9 mouse cellular contexts compared by ENCODE assay signal in the genomic region with DNA sequence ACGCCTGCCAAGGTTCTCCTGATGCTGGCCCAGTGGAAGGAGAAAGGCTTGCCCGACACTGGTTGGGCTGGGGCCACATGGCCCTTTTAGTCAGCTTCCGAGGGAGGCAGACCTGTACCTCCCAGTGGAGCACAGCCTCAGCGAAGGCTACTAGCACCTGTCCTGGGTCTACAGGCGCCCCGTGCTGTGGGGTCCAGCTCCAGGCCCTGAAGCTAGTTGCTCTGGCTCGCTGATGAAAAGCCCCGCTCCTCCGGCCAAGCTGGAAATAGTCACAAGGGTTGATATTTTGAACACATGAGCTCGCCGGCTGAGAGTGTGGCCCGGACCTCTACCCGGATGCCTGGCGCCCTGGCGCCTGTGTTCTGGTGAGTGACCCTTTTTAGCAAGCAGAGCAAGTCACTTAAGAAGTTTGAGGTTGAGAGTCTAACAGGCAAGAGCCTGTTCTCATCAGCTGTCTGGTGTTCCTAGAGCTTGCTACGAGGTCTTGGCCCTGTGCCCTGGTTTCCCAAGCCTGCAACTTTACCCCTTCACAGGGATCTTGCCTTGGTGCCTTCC. TPM values are rescaled to one million over a fixed set of nuclear protein-coding genes. Genes with fewer than 3 reads are reported as not detected.
DNase-seq lines count a peak whose midpoint lies in the region; ATAC-seq and TF ChIP-seq lines count a peak whose summit lies in the region.
"Had no signal": no experiment of that assay in that cellular context is flagged by ENCODE, and none has a peak within 500 bp of the region (broad histone marks: within the 10 kb centered on the region; RNA-seq: fewer than 3 reads in every experiment).

No protein-coding gene starts in this region.

- peak; percentile 8 for DNase-seq in kidney, adult 2 months
- DNase-seq in kidney, adult 11 months = no peak
- peak; percentile 59 for DNase-seq in lung, postnatal 14 days
- no peak for DNase-seq in left cerebral cortex, postnatal 25 days (ENCODE audit: low spot score in 2 of 2)

- H3K9ac ChIP-seq in embryonic facial prominence, embryonic 13.5 days = 0 out of 2 replicates have a peak overlapping the region, but pooled peaks have one; percentile 21
- peak overlapping the region; percentile 42; the same call in 1 of the 2 replicates for H3K9ac ChIP-seq in heart, embryonic 14.5 days (ENCODE audit: low read length)

- no peak overlapping the region for H3K27ac ChIP-seq in kidney, adult 2 months (ENCODE audit: insufficient read depth, low read depth, low read length)
- no peak overlapping the region; the same call in 1 of the 2 replicates for H3K27ac ChIP-seq in embryonic facial prominence, embryonic 13.5 days
- peak overlapping the region; percentile 9 to 63 for H3K27ac ChIP-seq in heart, embryonic 14.5 days (replicated peaks in 1 of 2; ENCODE audit: control insufficient read depth in 1 of 2, insufficient read depth in 1 of 2, low read depth in 2 of 2, low read length in 2 of 2)
- H3K27ac ChIP-seq: macrophage had no signal

- peak overlapping the region; percentile 2; the same call in 1 of the 2 replicates for H3K4me2 ChIP-seq in embryonic facial prominence, embryonic 13.5 days
- H3K4me2 ChIP-seq in heart, embryonic 14.5 days (ENCODE audit: low read length) = peak overlapping the region; percentile 51

- TF ChIP-seq CTCF in kidney, adult 2 months (conservative IDR thresholded peaks at IDR 0.05; ENCODE audit: insufficient read depth, insufficient read length, low read depth, low read length) = no peak

- no peak overlapping the region for H3K4me3 ChIP-seq in kidney, adult 2 months (ENCODE audit: insufficient read depth, low read depth, low read length)
- H3K4me3 ChIP-seq in embryonic facial prominence, embryonic 13.5 days = no peak overlapping the region
- no peak overlapping the region; a peak in 1 of 4 replicates for H3K4me3 ChIP-seq in heart, embryonic 14.5 days (ENCODE audit: control insufficient read depth in 1 of 2, insufficient read depth in 1 of 2, low read depth in 1 of 2, low read length in 2 of 2)

- no peak for ATAC-seq in embryonic facial prominence, embryonic 13.5 days (ENCODE audit: insufficient number of reproducible peaks, insufficient read depth, low FRiP score, low TSS enrichment, low read depth)
- ATAC-seq in heart, embryonic 14.5 days (ENCODE audit: insufficient number of reproducible peaks, insufficient read depth, low FRiP score, low read depth) = 0 out of 2 replicates have a peak, but pooled peaks have one; percentile 9
- ATAC-seq in megakaryocyte progenitor cell, adult 5-6 weeks (replicated peaks; ENCODE audit: poor library complexity) = no peak
- no peak for ATAC-seq in megakaryocyte-erythroid progenitor cell, adult 5-6 weeks (replicated peaks; ENCODE audit: low FRiP score, low TSS enrichment, poor library complexity, severe bottlenecking)

- no peaks in the 10 kb centered on the region for H3K4me1 ChIP-seq in kidney, adult 2 months (ENCODE audit: control insufficient read depth, insufficient read depth, low read length)
- H3K4me1 ChIP-seq in embryonic facial prominence, embryonic 13.5 days = peaks cover 29% of the 10 kb centered on the region
- H3K4me1 ChIP-seq in heart, embryonic 14.5 days (ENCODE audit: control insufficient read depth in 2 of 2, insufficient read depth in 2 of 2, low read length in 2 of 2) = peaks cover 26 to 27% of the 10 kb centered on the region in 2 experiments

- intact Hi-C loops in left cerebral cortex, postnatal 25 days (cut with DNase I) = no loop called here

- 0 out of 2 replicates have a peak, but pooled peaks cover 4% of the 10 kb centered on the region for H3K9me3 ChIP-seq in embryonic facial prominence, embryonic 13.5 days
- H3K9me3 ChIP-seq in heart, embryonic 14.5 days (ENCODE audit: control insufficient read depth, low read length) = no peaks in the 10 kb centered on the region

- 64% methylated on average over 16 of the region's 16 CpGs for WGBS in kidney, adult 2 months
- WGBS in embryonic facial prominence, embryonic 13.5 days = 67% methylated on average over 16 of the region's 16 CpGs
- WGBS in heart, embryonic 14.5 days = 23% methylated on average over 16 of the region's 16 CpGs

- TF ChIP-seq POLR2A in kidney, adult 2 months (IDR thresholded peaks at IDR 0.05; ENCODE audit: low read depth, low read length) = no peak

- no peaks in the 10 kb centered on the region for H3K36me3 ChIP-seq in kidney, adult 2 months (ENCODE audit: control insufficient read depth, insufficient read depth, low read length)
- H3K36me3 ChIP-seq in embryonic facial prominence, embryonic 13.5 days = no peaks in the 10 kb centered on the region
- no peaks in the 10 kb centered on the region for H3K36me3 ChIP-seq in heart, embryonic 14.5 days (ENCODE audit: control insufficient read depth, insufficient read depth, low read length)

- H3K27me3 ChIP-seq in kidney, adult 2 months (replicated peaks; ENCODE audit: control insufficient read depth, insufficient read depth, low read length) = no peaks in the 10 kb centered on the region
- no peaks in the 10 kb centered on the region for H3K27me3 ChIP-seq in embryonic facial prominence, embryonic 13.5 days
- H3K27me3 ChIP-seq in heart, embryonic 14.5 days (ENCODE audit: control insufficient read depth, insufficient read depth, low read length) = no peaks in the 10 kb centered on the region

RNA-seq across cellular contexts. Expression of a gene that starts 22.6 kb away (rescaled TPM):
- 11.6 and 12.2 TPM in 2 replicates for polyA plus RNA-seq in kidney, adult 2 months (2012; rRNA removed)
- 13.6 and 15.0 TPM in 2 replicates for polyA plus RNA-seq in embryonic facial prominence, embryonic 13.5 days (2015; fragmentation: Nextera tagmentation; extraction: Ambion mirVana)
- polyA plus RNA-seq in heart, embryonic 14.5 days (2014; fragmentation: Nextera tagmentation; extraction: Ambion mirVana) = 6.0 and 7.0 TPM in 2 replicates
- 12.0 and 12.4 TPM in 2 replicates for total RNA-seq in megakaryocyte progenitor cell, adult 5-6 weeks (2015)
- total RNA-seq in megakaryocyte progenitor cell, adult 5-6 weeks (2017) = 24.1 and 24.5 TPM in 2 replicates
- total RNA-seq in left cerebral cortex, postnatal 25 days (2021) = 10 to 100 TPM; 61.3 to 74.6 TPM
- total RNA-seq in megakaryocyte-erythroid progenitor cell, adult 5-6 weeks (2014; fragmentation: Nextera tagmentation) = 11.1 and 15.1 TPM in 2 replicates
- 8.9 and 14.4 TPM in 2 replicates for total RNA-seq in megakaryocyte-erythroid progenitor cell, adult 5-6 weeks (2017)

RNA-seq across cellular contexts. Expression of a gene that starts 40.7 kb away (rescaled TPM):
- polyA plus RNA-seq in kidney, adult 2 months (2012; rRNA removed) = not detected in 2 replicates
- not detected in 2 replicates for polyA plus RNA-seq in embryonic facial prominence, embryonic 13.5 days (2015; fragmentation: Nextera tagmentation; extraction: Ambion mirVana)
- polyA plus RNA-seq in heart, embryonic 14.5 days (2014; fragmentation: Nextera tagmentation; extraction: Ambion mirVana) = not detected in 2 replicates
- not detected in 2 replicates for total RNA-seq in megakaryocyte progenitor cell, adult 5-6 weeks (2015)
- not detected in 2 replicates for total RNA-seq in megakaryocyte progenitor cell, adult 5-6 weeks (2017)
- total RNA-seq in left cerebral cortex, postnatal 25 days (2021) = not detected
- total RNA-seq in megakaryocyte-erythroid progenitor cell, adult 5-6 weeks (2014; fragmentation: Nextera tagmentation) = not detected in 2 replicates
- not detected in 2 replicates for total RNA-seq in megakaryocyte-erythroid progenitor cell, adult 5-6 weeks (2017)
- polyA plus RNA-seq: macrophage had no signal

Comparison
In these comparisons a context has a peak if more than half of its experiments do, and no peak if none do; other contexts are left out.
1. DNase-seq: peak in kidney, adult 2 months (single experiment) and lung, postnatal 14 days (single experiment); none in kidney, adult 11 months (single experiment) and left cerebral cortex, postnatal 25 days (0 of 2).
2. H3K27ac ChIP-seq: peak in heart, embryonic 14.5 days (2 of 2); none in kidney, adult 2 months (single experiment) and embryonic facial prominence, embryonic 13.5 days (single experiment).